Mouse (Mus musculus): ENCODE results near the gene Tex10. TPM values are rescaled to one million over a fixed set of nuclear protein-coding genes. Genes with fewer than 3 reads are reported as not detected.

The Tex10 gene
- total and polyA plus RNA-seq, 2 experiments from 2014 or later: 21.4 to 39.5 TPM

DNA sequence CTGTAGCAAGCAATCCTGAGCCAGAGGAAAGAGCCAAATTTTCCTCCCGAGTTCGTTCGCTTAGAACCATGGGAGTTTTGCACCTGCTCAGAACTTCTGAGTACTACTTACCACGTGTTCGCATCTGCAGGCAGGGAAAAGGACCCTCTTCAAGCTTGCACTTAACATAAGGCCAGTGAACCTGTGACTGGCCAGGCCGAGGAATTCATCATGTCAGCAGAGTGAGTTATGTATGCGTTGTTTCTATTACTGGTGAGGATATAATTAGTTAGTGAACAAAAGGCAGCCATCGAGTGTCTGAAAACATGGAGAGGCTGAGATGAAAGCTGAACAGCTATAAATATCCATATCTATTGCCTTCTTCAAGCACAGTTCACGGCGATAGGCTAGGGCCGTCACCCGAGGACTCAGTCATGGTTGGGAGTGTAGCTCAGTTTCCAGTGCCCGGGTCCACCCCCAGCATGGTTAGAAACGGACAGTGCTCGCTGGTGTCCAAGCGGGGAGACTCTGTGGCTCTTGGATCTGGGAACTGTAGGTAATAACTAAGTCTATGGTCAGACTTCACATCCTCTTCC, 70.1 kb downstream of the Tex10 start:
- 62% methylated on average over 16 of the region's 16 CpGs for WGBS
- Histone ChIP-seq H3K4me3 (ENCODE audit: low read depth, low read length) (no peak overlapping the region), H3K36me3 (ENCODE audit: insufficient read depth) (no peaks in the 10 kb centered on the region), H3K27me3 (ENCODE audit: insufficient read depth, low read length) (no peaks in the 10 kb centered on the region), H3K27ac (ENCODE audit: low read depth, low read length) (no peak overlapping the region), H3K9ac (no peak overlapping the region), H3K4me1 (ENCODE audit: insufficient read depth) (no peaks in the 10 kb centered on the region; the same call in 1 of the 2 replicates), H3K4me2 (ENCODE audit: low read depth) (no peak overlapping the region), H3K9me3 (ENCODE audit: low read length) (no peaks in the 10 kb centered on the region)
- DNase-seq (no peak), ATAC-seq (no peak)
- no peak for TF ChIP-seq CTCF (IDR thresholded peaks at IDR 0.05; ENCODE audit: low read depth)

GRCm38 (mm10) chr4:48396949-48397348, 76.3 kb downstream of the Tex10 start:
- DNase-seq (no peak), ATAC-seq (no peak)
- H3K27me3 ChIP-seq (ENCODE audit: insufficient read depth, low read length): no peaks in the 10 kb centered on the region
- H3K9me3 ChIP-seq (ENCODE audit: low read length): no peaks in the 10 kb centered on the region
- TF ChIP-seq CTCF (IDR thresholded peaks at IDR 0.05; ENCODE audit: low read depth): no peak
- no peak overlapping the region for H3K9ac ChIP-seq
- H3K4me1 ChIP-seq (ENCODE audit: insufficient read depth): no peaks in the 10 kb centered on the region
- no peak overlapping the region for H3K27ac ChIP-seq (ENCODE audit: low read depth, low read length)
- 0 out of 2 replicates have a peak, but pooled peaks cover 5% of the 10 kb centered on the region for H3K36me3 ChIP-seq (ENCODE audit: insufficient read depth)
- 94% methylated on average over 3 of the region's 3 CpGs for whole genome bisulfite sequencing
- H3K4me3 ChIP-seq (ENCODE audit: low read depth, low read length): no peak overlapping the region
- H3K4me2 ChIP-seq (ENCODE audit: low read depth): no peak overlapping the region

DNA sequence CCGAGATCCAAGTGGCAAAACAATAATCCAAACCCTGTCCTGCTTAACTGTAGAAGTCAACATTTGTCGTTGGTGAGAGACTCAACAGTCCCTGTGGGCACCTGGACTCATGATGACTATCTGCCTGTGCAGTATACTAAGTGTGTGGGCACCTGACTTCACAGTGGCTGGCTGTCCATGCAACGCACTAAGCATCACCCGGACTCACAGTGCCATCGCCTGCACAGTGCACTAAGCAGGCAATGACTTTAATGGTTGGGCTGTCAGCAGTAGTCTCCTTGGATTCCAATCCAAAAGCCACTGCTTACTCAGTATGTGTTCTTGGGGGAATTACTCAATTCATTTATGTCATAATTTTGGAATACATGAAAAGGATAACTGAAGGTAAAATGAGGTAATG, 90.8 kb downstream of the Tex10 start:
- 81% methylated on average over 5 of the region's 5 CpGs for WGBS
- no peak for ATAC-seq
- H3K9me3 ChIP-seq (ENCODE audit: low read length): no peaks in the 10 kb centered on the region

DNA sequence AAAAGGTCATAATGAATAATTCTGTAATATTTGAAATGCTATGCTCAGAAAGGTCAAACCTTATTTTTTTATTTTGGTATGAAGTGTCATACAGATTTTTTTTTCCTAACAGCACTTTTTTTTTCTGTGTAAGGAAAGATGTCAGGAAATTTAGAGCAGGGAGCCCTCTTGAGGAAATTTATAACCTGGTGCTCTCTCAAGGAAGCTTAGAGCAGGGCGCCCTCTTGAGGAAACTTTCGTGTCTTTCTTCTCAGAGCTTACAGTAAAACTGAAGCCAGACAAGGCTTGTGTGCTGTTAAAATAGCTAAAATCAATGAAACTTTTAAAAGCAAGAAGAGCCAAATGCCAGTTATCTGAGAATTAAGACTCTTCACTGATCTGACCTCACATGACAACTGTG, 92.3 kb downstream of the Tex10 start:
- DNase-seq (peak; percentile 94), ATAC-seq (peak; percentile 78)
- Histone ChIP-seq H3K4me1 (ENCODE audit: insufficient read depth) (no peaks in the 10 kb centered on the region), H3K4me2 (ENCODE audit: low read depth) (no peak overlapping the region), H3K27ac (ENCODE audit: low read depth, low read length) (no peak overlapping the region), H3K36me3 (ENCODE audit: insufficient read depth) (no peaks in the 10 kb centered on the region), H3K4me3 (ENCODE audit: low read depth, low read length) (no peak overlapping the region), H3K27me3 (ENCODE audit: insufficient read depth, low read length) (no peaks in the 10 kb centered on the region), H3K9me3 (ENCODE audit: low read length) (no peaks in the 10 kb centered on the region), H3K9ac (no peak overlapping the region)
- 0% methylated on average over 2 of the region's 2 CpGs for WGBS
- TF ChIP-seq CTCF (IDR thresholded peaks at IDR 0.05; ENCODE audit: low read depth): peak; percentile 89

More for the DNA sequence above, 90.8 kb downstream of the Tex10 start:
- H3K4me3 ChIP-seq (ENCODE audit: low read depth, low read length): no peak overlapping the region
- no peaks in the 10 kb centered on the region for H3K4me1 ChIP-seq (ENCODE audit: insufficient read depth)
- no peak overlapping the region for H3K4me2 ChIP-seq (ENCODE audit: low read depth)
- no peaks in the 10 kb centered on the region for H3K27me3 ChIP-seq (ENCODE audit: insufficient read depth, low read length)
- DNase-seq: no peak
- no peak overlapping the region for H3K27ac ChIP-seq (ENCODE audit: low read depth, low read length)
- no peaks in the 10 kb centered on the region for H3K36me3 ChIP-seq (ENCODE audit: insufficient read depth)
- H3K9ac ChIP-seq: no peak overlapping the region
- no peak for TF ChIP-seq CTCF (IDR thresholded peaks at IDR 0.05; ENCODE audit: low read depth)

Other genes starting within 250 kb of the Tex10 start
- gene Erp44, start 193.9 kb downstream of the Tex10 start, total RNA-seq (2014; rRNA removed): 26.2 and 33.4 TPM in 2 replicates
- gene Erp44, start 193.9 kb downstream of the Tex10 start, polyA plus RNA-seq (2015; fragmentation: Nextera tagmentation; extraction: Ambion mirVana): 41.8 and 50.2 TPM in 2 replicates
- 6.4 and 8.7 TPM in 2 replicates for gene Invs, start 193.7 kb downstream of the Tex10 start, total RNA-seq (2014; rRNA removed)
- 2.1 and 2.7 TPM in 2 replicates for gene Invs, start 193.7 kb downstream of the Tex10 start, polyA plus RNA-seq (2015; fragmentation: Nextera tagmentation; extraction: Ambion mirVana)
- 51.1 and 52.9 TPM in 2 replicates for gene Msantd3, start 66.5 kb upstream of the Tex10 start, total RNA-seq (2014; rRNA removed)
- 36.3 and 43.8 TPM in 2 replicates for gene Msantd3, start 66.5 kb upstream of the Tex10 start, polyA plus RNA-seq (2015; fragmentation: Nextera tagmentation; extraction: Ambion mirVana)
- 331 and 345 TPM in 2 replicates for gene Tmeff1, start 111.7 kb upstream of the Tex10 start, total RNA-seq (2014; rRNA removed)
- gene Tmeff1, start 111.7 kb upstream of the Tex10 start, polyA plus RNA-seq (2015; fragmentation: Nextera tagmentation; extraction: Ambion mirVana): 189 and 202 TPM in 2 replicates
- 2.1 and 3.2 TPM in 2 replicates for gene Cavin4, start 190.1 kb upstream of the Tex10 start, total RNA-seq (2014; rRNA removed)
- 0.94 and 1.4 TPM in 2 replicates for gene Cavin4, start 190.1 kb upstream of the Tex10 start, polyA plus RNA-seq (2015; fragmentation: Nextera tagmentation; extraction: Ambion mirVana)

Measured in forebrain, postnatal 0 days (tissue).